12 mouse cellular contexts compared by ENCODE assay signal in genomic region chr16:33764501-33765193, GRCm38 (mm10). TPM values are rescaled to one million over a fixed set of nuclear protein-coding genes. Genes with fewer than 3 reads are reported as not detected.
DNase-seq lines count a peak whose midpoint lies in the region; ATAC-seq lines count a peak whose summit lies in the region.
"Had no signal": no experiment of that assay in that cellular context is flagged by ENCODE, and none has a peak within 500 bp of the region (broad histone marks: within the 10 kb centered on the region; RNA-seq: fewer than 3 reads in every experiment).

No protein-coding gene starts in this region.

- ATAC-seq in embryonic facial prominence, embryonic 13.5 days (ENCODE audit: insufficient number of reproducible peaks, insufficient read depth, low FRiP score, low TSS enrichment, low read depth), result 0 out of 2 replicates have a peak, but pooled peaks have one; percentile 35
- ATAC-seq in intestine, embryonic 14.5 days (replicated peaks; ENCODE audit: low FRiP score, low TSS enrichment, low read depth), result peak; percentile 91
- peak; percentile 87 for ATAC-seq in midbrain, embryonic 15.5 days (replicated peaks)

- WGBS in embryonic facial prominence, embryonic 13.5 days, result 59% methylated on average over 12 of the region's 12 CpGs
- WGBS in intestine, embryonic 14.5 days, result 44% methylated on average over 12 of the region's 12 CpGs
- WGBS in midbrain, embryonic 15.5 days, result 11% methylated on average over 12 of the region's 12 CpGs

- no peaks in the 10 kb centered on the region for H3K9me3 ChIP-seq in embryonic facial prominence, embryonic 13.5 days
- H3K9me3 ChIP-seq in intestine, embryonic 14.5 days (ENCODE audit: control insufficient read depth, low read length), result no peaks in the 10 kb centered on the region
- no peaks in the 10 kb centered on the region for H3K9me3 ChIP-seq in midbrain, embryonic 15.5 days
- H3K9me3 ChIP-seq: heart, embryonic 12.5 days had no signal

- no peak overlapping the region for H3K4me3 ChIP-seq in embryonic facial prominence, embryonic 13.5 days
- no peak overlapping the region for H3K4me3 ChIP-seq in intestine, embryonic 14.5 days (ENCODE audit: low read depth, low read length)
- H3K4me3 ChIP-seq in midbrain, embryonic 15.5 days, result no peak overlapping the region
- H3K4me3 ChIP-seq: heart, embryonic 12.5 days had no signal

- H3K36me3 ChIP-seq in embryonic facial prominence, embryonic 13.5 days, result peaks cover 10% of the 10 kb centered on the region; the same call in 1 of the 2 replicates
- peaks cover 32% of the 10 kb centered on the region for H3K36me3 ChIP-seq in intestine, embryonic 14.5 days (ENCODE audit: control insufficient read depth, insufficient read depth, low read length)
- H3K36me3 ChIP-seq in midbrain, embryonic 15.5 days (replicated peaks), result no peaks in the 10 kb centered on the region

- peak; percentile 37 for DNase-seq in R1 (ENCODE audit: low read depth, low spot score)
- DNase-seq in intestine, embryonic 14.5 days (ENCODE audit: low spot score), result peak; percentile 61
- DNase-seq in natural killer cell, adult 2 months (ENCODE audit: low spot score in 2 of 2), result no peak
- DNase-seq in gastrocnemius, adult 18-20 months (ENCODE audit: low spot score), result no peak
- no peak for DNase-seq in urinary bladder, postnatal 36 days (ENCODE audit: low spot score in 2 of 2)
- no peak for DNase-seq in layer of hippocampus, adult 9-10 months (ENCODE audit: low spot score)
- DNase-seq: kidney, postnatal 4 days; lung, embryonic 14.5 days; thymus, adult 2 months had no signal

- no peaks in the 10 kb centered on the region for H3K27me3 ChIP-seq in embryonic facial prominence, embryonic 13.5 days
- no peaks in the 10 kb centered on the region for H3K27me3 ChIP-seq in intestine, embryonic 14.5 days (replicated peaks; ENCODE audit: control insufficient read depth, insufficient read depth, low read length)
- no peaks in the 10 kb centered on the region for H3K27me3 ChIP-seq in midbrain, embryonic 15.5 days (replicated peaks)
- H3K27me3 ChIP-seq: heart, embryonic 12.5 days had no signal

- peaks cover 17% of the 10 kb centered on the region for H3K4me1 ChIP-seq in embryonic facial prominence, embryonic 13.5 days
- H3K4me1 ChIP-seq in intestine, embryonic 14.5 days (replicated peaks; ENCODE audit: control insufficient read depth, insufficient read depth, low read length), result no peaks in the 10 kb centered on the region; the same call in 1 of the 2 replicates
- peaks cover 13% of the 10 kb centered on the region for H3K4me1 ChIP-seq in midbrain, embryonic 15.5 days
- H3K4me1 ChIP-seq: heart, embryonic 12.5 days had no signal

- peak overlapping the region; percentile 51 for H3K27ac ChIP-seq in embryonic facial prominence, embryonic 13.5 days
- peak overlapping the region; percentile 66 for H3K27ac ChIP-seq in intestine, embryonic 14.5 days (ENCODE audit: low read depth)
- H3K27ac ChIP-seq in midbrain, embryonic 15.5 days, result peak overlapping the region; percentile 73

- no peak overlapping the region for H3K9ac ChIP-seq in embryonic facial prominence, embryonic 13.5 days
- no peak overlapping the region for H3K9ac ChIP-seq in intestine, embryonic 14.5 days (ENCODE audit: low read length)
- H3K9ac ChIP-seq in midbrain, embryonic 15.5 days, result no peak overlapping the region
- H3K9ac ChIP-seq: heart, embryonic 12.5 days; lung, embryonic 14.5 days had no signal

- no peak overlapping the region for H3K4me2 ChIP-seq in embryonic facial prominence, embryonic 13.5 days
- H3K4me2 ChIP-seq in intestine, embryonic 14.5 days (ENCODE audit: low read length), result no peak overlapping the region
- peak overlapping the region; percentile 21 for H3K4me2 ChIP-seq in midbrain, embryonic 15.5 days
- H3K4me2 ChIP-seq: heart, embryonic 12.5 days; lung, embryonic 14.5 days had no signal

RNA-seq across cellular contexts. Expression of gene Muc13, which starts 29.2 kb away (rescaled TPM):
- 0.11 and 2.1 TPM in 2 replicates for polyA plus RNA-seq in embryonic facial prominence, embryonic 13.5 days (2015; fragmentation: Nextera tagmentation; extraction: Ambion mirVana)
- polyA plus RNA-seq in intestine, embryonic 14.5 days (2014; fragmentation: Nextera tagmentation; extraction: Ambion mirVana), result 103 and 105 TPM in 2 replicates
- 0.08 TPM in 1 of 2 replicates, not detected in the other for polyA plus RNA-seq in midbrain, embryonic 15.5 days (2015; fragmentation: Nextera tagmentation; extraction: Ambion mirVana)
- not detected for total RNA-seq in gastrocnemius, adult 18-20 months (2021)
- polyA plus RNA-seq: lung, embryonic 14.5 days had no signal

Comparison
In these comparisons a context has a peak if more than half of its experiments do, and no peak if none do; other contexts are left out.
1. DNase-seq: peak in R1 (single experiment) and intestine, embryonic 14.5 days (single experiment); none in natural killer cell, adult 2 months (0 of 2), gastrocnemius, adult 18-20 months (single experiment), urinary bladder, postnatal 36 days (0 of 2) and layer of hippocampus, adult 9-10 months (single experiment).
2. ATAC-seq: peak in every context shown above with its lines; median percentile 91 in intestine, embryonic 14.5 days; 87 in midbrain, embryonic 15.5 days; 35 in embryonic facial prominence, embryonic 13.5 days.
3. RNA of gene Muc13, which starts 29.2 kb away (polyA plus RNA-seq): 103 to 105 TPM in intestine, embryonic 14.5 days; 0.11 to 2.1 TPM in embryonic facial prominence, embryonic 13.5 days and 0.08 TPM in midbrain, embryonic 15.5 days; every median in the first group is over 10 times any median in the second.
4. Peak in every context shown above with its lines, with median percentiles within 50 percentile points of each other: H3K27ac ChIP-seq.